Mouse (Mus musculus): Measurements from ENCODE around the gene Myo5a.

Gene Myo5a

GRCm38 (mm10) chr9:75253766-75254165, 183.0 kb downstream of the Myo5a start:
- DNase-seq: no peak

- DNase-seq: peak; percentile 28
Observed at GRCm38 (mm10) chr9:75254196-75254955, 183.6 kb downstream of the Myo5a start.

DNA sequence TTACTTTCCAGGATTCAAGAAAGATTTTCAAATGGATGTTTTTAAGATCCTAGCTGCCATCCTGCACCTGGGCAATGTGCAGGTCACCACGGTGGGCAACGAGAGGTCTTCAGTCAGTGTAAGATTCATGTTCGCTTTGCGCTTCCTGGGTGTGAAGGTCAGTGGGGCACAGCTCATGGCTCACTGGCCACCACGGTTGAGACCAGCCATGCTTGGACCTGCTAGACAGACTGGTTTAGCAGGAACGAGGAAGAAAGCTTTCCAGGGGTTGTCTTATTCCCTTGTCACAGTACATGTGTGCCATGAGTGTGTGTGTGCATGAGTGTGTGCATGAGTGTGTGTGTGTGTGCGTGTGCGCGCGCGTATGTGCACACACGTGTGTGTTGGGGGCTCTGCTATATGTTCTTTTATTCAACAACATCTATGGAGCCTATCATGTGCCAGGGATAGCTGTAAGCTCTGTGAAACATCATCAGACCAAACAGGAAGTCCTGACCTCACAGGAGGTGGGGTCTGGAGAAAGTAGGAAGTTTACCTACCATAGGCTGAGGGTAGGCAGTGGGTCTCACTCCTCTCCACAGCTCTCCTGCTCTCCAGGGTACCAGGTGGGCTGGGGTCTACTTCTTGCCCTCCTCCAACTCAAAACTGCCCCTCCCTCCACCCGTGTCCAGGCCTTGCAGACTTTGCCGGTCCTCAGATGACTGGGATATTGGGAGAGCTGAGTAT, 185.2 kb downstream of the Myo5a start:
- peak; percentile 34 for DNase-seq

GRCm38 (mm10) chr9:75258792-75259191, 188.0 kb downstream of the Myo5a start:
- no peak for DNase-seq

DNA sequence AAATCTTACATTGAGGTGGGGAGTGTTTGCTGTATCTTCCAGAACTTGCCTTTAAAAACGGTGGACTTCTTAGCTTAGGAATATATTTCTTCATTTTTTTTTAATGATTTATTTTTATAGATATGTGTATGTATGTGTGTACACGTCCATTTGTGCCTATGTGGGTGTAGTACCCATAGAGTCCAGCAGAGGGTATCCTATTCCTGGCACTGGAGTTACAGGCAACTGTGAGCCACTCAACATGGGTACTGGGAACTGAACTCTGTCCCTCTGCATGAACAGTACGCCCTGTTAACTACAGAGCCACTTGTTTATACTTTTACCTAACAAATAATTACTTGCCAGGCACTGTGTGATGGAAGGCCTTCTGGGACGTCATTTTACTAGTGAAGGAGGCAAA, 188.8 kb downstream of the Myo5a start:
- DNase-seq: no peak

- no peak for DNase-seq
Observed at GRCm38 (mm10) chr9:75261332-75261872, 190.6 kb downstream of the Myo5a start.

GRCm38 (mm10) chr9:75262235-75262826, 191.5 kb downstream of the Myo5a start:
- DNase-seq: no peak

DNA sequence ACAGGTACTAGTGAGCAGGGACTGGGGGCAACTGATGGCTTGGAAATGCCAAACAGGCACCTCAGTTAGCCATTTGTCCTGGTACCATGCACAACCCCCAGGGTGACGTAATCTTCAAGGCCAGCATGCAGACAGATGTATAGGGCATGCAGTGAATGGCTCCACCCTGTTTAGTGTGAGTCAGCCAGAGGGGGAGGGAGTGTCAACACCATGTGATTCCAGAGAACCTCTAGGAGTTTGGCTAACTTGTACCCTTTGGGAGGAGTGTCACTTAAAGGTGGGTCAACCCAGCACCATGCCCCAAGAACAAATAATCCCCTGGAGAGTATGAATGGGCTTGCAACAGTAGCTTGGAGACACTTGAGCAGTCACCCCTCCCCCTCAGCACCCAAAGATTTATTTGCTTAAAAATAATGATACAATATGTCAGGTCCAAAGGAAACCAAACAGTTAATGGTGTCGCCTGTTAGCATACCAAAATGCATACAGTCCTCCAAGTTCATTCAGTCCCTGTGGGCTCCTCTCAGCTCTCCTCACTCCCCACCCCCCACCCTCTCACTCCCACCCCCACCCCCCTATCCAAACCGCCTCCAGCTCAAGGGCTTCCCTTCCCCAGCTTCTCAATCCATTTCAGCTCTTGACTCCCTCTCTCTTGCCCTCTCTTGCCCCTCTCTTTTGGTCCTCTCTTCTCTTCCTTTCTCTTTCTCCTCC, 193.3 kb downstream of the Myo5a start:
- no peak for DNase-seq

GRCm38 (mm10) chr9:75267147-75267546, 196.3 kb downstream of the Myo5a start:
- DNase-seq: no peak

GRCm38 (mm10) chr9:75270382-75270781, 199.6 kb downstream of the Myo5a start:
- DNase-seq: no peak

- DNase-seq: no peak
Observed at GRCm38 (mm10) chr9:75271539-75271938, 200.7 kb downstream of the Myo5a start.

Data from kidney, adult 18-20 months (tissue).